Mouse (Mus musculus) monocyte, adult 2 months (primary cell): ENCODE measurements around the gene Cryaa.
"Not testable (repeated sequence)": the region's sequence is repeated elsewhere in the genome, so short reads cannot be mapped to it uniquely, and the experiment has no call there.

Experiments
- DNase-seq, 2 experiments: peaks; one replicate each; pipeline ENCODE4 v3.0.0; 2022; ENCODE audit warnings: low spot score in 2 of 2, low read depth in 1 of 2

Gene Cryaa

DNA sequence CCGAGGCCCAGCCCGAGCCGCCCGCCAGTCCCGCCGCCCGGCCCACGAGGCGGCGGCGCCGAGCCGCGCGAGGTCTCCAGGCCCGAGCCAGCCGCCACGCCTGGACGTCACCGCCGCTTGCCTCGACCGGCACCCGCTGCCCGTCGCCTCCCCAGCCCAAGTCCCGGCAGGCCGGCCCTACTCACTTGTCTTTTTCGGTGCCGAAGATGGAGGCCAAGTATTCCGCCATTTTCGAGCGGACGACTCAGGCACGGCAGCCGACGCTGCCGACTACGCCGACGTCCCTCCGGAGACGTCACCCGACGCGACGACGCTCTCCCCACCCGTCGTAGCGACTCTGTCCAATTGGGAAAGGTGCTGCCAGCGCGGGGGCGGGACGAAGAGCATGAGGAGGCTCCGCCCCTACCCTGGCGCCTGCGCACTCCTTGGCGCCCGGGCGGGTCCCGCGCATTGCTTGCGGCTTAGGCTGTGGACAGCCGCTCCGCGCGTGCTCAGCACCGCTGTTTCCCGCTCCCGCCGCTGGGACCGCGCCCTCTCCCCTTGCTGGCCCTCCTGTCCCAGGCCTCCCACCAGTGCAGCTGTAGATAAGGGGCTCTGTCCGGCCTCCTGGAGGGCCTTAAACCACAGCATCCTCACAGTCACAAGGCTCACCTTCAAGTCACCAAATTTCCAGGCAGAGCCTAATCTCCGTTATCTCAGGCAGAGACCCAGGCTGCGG lies 19.0 kb upstream of the Cryaa start, which contains the start of gene U2af1:
Gene U2af1 (minus strand): TSS at position 425 of the 718 bp plus-strand sequence.
- DNase-seq, result peak; percentile 94 to 96

DNA sequence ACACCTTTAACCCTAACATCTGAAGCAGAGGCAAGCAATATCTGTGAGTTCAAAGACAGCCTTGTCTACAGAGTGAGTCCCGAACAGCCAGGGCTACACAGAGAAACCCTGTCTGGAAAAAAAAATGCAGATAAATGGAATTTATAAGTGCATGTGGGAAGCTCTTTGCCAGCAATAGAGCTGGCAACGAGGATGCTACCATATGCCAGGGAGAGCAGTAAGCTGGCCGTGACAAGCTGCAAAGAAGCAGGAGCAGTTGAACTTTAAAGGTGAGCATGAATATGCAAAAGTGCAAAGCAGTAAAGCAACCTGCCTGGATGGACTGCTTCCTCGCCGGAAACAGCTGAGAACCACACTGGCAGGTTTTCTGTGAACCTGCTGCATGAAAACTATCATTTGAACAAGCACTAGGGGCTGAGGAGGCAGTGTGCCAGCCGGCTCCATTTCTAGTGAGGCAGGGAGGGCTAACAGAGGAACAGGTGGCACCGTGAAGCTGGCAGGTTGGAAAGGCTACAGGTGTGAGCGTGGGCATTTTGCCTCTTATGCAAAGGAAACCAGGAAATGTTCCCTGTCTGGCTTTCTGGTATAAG lies 16.9 kb upstream of the Cryaa start:
- no peak for DNase-seq

DNA sequence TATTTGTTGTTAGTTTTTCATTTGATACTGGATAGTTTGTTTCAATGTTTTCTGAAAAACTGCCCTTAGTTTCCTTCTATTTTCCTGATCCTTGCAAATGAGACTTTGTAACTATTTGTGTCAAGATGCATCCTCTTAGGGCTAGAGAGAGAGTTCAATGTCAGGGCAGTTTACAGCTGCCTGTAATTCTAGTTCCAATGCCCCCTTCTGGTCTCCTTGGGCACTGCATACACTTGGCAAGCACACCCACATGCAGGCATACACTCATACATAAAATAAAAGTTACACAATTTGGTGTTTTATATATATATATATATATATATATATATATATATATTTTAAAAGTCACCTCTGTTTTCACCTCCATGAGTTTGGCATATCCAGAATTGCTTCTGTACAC lies 14.8 kb upstream of the Cryaa start:
- no peak for DNase-seq

DNA sequence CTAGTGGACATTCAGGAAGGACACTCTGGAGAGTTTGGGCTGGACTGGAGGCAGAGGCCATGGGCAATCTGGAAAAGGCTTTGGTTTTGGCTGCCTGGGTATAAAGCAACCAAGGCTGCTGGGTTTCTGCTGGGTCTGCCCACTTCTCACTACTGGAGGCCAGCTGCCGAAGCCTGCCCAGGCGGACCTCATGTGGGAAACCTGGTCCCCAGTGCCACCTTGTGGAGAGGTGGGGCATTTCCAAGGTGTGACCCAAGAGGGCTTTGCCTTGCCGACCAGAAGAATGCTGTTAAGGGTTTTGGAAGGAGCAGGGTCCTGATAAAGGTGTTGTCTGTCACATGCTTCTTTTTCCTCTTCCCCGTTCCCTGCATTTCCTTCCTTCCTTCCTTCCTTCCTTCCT lies 12.8 kb upstream of the Cryaa start:
- DNase-seq, result peak; percentile 20 to 65

DNA sequence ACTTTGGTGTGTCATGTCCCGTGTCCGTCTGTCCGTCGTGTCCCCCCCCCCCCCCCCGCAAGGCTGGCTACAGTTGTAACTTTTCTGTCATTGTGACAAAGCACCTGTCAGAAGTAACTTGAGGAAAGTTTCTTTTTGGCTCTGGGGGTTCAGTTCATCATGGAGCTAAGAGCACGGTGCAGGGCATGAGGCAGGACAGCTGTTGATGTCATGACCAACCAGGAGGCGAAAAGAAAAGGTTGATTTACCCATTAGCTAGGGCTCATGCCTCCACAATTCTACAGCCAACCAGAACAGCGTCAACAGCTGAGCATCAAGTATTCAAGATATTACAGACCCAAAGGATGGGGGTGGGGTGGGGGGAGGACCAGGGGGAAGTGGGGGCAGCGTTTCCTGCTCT lies 9.3 kb upstream of the Cryaa start:
- DNase-seq, result no peak

DNA sequence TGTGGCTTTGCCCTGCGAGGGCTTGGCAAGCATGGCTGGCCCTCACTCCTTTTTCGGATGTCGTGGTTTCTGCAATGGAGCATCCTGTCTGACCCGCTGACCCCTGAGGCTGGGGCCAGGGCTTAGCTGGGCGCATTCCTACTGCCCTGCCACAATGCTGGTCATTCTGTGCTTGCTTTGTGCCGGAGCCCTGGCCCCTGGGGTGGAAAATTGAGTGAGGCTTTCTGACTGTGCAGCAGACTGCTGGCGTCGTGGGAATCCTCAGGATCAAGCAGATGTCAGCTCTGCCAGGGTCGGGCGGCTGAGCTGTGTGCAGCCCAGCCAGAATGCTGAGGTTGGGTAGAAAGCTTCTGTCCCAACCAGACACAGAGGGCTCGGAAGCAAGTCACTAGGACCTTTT lies 7.4 kb upstream of the Cryaa start:
- DNase-seq, result no peak

DNA sequence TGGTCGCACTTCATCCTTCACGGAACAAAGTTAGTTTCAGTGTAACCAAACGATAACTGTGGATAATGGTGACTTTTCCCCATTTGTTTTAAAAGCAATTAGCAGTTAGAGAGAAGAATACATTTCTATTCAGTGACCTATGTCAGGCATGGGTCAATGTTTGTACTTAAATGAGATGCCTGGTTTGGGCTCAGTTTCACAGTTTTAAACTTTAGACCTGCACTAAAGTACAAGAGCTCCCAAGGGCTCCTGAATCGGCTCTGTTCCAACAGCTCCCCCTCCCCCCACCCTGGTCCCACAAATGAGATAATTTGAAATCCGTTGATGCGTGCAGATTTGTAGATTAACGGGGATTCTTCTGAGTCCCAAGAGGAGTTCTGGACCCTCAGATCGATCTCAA lies 5.9 kb upstream of the Cryaa start:
- no peak for DNase-seq

DNA sequence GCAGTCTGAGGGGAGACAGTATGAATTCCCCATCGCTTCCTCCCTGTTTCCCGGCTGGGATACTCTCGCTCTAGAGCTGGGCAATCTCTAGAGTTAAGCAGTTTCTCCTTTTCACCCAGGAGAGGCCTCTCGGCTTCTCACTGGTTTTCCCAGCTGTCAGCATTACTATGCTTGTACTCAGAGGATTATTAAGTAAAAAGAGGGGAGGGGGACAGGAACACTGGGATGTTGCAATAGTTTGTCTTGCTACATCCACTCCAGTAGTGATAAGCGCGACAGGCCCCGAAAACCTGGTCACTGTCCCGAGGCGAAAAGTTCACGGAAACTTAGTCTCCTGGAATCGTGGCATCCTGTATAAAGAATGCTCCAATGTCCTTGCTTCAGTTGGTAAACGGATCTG lies 5.3 kb upstream of the Cryaa start:
- no peak for DNase-seq

DNA sequence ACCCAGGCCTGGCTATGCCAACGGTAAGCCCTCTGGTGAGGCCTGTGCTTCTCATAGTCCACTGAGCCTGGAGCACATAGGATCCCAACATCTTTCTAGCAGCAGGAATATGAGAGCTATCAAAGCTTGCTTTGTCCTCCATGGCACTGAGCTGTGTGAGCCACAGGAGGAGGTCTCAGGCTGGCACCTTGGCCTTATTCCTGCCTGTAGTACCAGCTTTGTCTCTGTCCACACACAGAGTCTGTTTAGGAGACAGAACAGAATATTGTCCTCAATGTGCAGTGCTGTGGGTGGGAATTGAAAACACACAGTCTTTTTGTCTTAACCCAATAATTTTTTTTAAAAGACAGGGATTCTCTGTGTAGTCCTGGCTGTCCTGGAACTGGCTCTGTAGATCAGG lies 3.2 kb upstream of the Cryaa start:
- DNase-seq, result no peak

DNA sequence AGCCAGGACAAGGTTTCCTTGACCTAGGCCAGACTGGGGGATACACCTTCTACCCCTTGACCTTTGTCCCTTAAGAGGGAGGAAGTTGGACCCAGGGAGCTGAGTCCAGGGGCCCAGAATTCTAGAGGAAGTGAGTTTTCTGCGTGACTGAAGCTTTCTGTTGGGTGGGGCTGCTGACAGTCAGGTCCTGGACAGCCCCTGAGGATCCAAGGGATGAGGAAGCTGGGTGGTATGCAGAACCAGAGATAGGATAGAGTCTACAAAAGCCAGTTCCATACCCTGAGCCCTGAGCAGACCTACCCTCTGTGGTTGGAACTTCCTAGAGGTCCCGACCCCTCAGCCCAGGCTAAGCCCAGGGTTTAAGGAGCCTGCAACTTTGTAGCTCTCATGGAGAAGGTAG lies 2.8 kb downstream of the Cryaa start:
- DNase-seq, result no peak

DNA sequence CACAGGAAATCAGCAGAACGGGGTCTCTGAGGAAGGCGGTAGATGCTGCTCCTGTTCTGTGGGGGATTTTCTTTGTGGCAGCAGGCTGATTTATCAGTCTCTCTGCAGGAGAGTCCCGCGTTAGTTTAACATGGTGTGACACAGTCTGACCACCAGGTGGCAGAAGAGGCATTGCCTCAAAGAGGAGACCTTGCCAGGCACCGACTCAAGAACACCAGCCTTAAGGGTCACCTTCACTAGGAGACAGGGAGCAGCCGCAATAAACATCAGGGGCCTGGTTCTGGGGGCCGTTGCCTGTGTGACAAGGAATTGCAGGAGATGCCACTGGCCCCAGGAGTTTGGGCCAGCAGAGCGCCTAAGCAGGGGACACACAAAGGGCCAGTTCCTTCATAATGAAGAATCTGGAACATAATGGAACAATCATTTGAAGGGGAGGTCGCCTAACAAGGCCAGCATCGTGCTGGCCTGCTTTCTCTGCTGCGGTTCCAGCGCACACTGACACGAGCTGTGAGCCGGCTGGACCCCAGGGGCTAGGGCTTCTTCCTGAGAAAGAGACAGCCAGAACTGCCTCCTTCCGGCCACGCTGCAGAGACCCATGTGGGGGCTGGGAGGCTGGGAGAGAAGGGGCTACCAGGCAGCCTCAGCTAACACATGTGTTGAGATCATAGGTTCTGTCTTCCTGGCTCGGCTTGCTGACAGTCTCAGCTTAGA lies 8.1 kb downstream of the Cryaa start:
- DNase-seq, result peak in 1 of 2 experiments; percentile 68

DNA sequence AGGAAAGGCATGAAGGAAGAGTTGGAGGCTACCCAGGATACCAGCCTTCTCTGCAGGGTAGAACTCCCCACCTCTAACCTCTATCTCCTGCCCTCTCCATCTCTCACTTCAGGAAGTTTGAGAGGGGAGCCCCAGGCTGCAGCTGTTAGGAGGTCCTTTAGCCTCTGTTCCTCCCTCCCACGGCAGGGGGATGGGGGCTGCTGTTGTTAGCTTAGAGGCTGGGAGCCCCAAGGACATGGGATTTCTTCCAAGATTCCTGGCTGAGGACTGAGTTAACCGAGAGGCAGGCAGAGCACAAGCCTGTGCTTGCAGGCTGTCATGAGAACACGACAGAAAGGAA lies 8.6 kb downstream of the Cryaa start:
- DNase-seq, result no peak

DNA sequence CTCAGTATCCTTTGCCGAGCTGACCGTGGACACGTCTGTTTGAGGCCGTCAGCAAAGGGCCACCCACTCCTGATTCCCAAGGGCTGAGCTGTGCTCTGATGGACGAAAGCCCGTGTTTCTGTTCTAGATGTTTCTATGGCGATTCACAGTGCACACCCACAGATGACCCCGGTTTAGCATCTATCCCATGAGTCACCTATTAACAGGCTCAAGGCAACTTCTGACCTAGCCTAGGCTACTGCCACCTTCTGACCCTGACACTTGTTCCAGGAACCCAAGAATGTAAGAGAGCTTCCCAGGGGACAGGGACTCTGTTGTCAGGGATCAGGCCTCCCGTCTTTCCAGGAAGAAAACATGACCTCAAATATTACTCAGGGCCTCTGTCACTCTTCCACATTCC lies 10.5 kb downstream of the Cryaa start:
- no peak for DNase-seq

DNA sequence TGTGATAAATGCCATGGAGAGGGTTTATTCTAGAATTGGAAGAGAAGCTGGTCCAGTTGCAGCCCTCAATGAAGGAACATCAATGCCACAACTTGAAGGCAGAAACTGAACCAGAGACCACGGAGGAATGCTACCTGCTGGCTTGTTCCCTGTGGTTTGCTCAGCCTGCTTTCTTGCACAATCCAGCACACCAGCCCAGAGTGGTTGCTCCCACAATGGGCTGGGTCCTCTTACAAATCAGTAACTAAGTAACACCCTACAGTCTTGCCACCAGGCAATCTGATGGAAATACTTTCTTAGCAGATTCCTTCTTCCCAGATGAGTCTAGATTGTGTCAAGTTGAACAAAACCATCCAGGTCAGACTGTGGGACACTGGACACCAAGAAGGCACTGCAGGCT lies 12.0 kb downstream of the Cryaa start:
- no peak for DNase-seq

DNA sequence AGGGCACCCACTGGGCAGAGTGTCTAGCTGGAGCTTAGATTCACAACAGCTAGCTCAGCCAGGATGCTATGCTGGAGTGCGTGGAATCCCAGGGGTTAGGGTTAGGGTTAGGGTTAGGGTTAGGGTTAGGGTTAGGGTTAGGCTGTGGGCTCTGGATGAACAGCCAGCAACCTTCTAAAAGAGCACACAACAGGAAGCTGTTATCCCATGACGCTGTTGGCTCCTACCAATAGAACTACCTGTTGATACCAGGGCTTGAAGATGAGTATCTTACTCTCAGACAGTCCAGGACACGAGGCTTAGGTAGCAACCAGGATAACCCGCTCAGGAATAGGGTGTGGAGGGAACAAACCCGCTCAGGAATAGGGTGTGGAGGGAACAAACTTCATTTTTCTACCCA lies 15.3 kb downstream of the Cryaa start:
- no peak for DNase-seq

DNA sequence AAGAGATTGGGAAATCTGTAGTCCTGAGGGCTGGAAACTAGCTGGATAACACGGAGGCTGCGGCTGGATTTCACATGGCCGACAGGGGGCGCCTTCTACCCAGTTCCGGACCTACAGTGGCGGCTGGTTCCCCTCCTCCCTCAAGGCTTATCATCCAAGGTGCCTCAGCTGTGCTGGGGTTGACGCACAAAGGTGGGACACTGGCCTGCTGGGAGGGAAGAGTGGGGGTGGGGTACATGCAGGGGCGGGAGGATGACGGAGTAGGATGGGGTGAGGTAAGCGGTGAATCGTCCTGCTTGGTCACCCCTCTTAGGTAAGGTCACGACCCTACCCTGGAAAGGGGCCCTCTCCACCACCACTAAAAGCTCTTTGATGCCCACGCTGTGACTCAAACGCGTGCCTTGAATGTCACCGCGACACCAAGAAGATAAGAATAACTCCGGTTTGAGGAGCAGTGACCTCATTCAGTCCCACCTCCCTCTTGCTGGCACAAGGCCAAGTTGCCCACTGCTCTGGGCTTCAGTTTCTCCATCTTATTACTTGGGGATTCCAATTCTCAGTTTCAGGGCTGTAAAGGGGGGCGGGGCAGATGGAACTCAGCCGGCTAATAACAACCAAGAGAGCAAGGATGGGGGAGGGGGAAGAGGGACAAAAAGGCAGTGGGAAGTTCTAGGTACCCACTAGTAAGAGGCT lies 15.9 kb downstream of the Cryaa start:
- DNase-seq, result peak; percentile 38 to 71

DNA sequence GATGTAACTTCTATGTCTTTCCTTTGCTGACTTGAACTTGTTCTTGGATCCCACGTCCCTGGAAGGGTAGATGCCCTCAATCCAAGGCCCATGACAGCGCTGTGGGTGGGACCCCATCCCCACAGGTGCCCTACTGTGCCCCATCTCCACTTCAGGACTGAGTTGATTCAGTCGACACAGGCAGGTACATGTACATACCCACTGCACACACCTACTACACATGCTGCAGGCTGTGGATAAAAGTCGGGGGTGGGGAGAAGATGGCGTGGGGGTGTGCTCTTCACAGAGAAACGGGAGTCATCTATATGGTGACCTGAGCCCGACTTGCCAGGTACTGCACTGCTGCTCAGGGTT lies 16.4 kb downstream of the Cryaa start:
- no peak for DNase-seq

DNA sequence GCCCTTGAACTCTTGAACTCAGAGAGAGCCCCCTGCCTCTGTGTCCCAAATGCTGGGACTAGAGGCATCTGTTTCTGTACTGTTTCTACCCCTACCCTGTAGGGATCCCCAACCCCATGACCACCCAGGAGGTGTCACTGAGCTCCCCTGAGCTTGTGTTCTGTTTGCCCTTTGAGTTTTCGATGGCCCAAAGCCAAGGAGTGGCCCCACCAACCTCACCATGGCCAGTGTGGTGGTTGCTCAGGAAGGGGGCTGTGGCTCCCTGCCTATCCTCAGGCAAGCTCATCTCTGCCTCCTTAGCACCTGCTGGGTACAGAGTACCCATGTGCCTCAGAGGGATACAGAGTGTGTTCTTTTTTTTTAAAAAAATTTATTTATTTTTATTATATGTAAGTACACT lies 17.3 kb downstream of the Cryaa start:
- no peak for DNase-seq

DNA sequence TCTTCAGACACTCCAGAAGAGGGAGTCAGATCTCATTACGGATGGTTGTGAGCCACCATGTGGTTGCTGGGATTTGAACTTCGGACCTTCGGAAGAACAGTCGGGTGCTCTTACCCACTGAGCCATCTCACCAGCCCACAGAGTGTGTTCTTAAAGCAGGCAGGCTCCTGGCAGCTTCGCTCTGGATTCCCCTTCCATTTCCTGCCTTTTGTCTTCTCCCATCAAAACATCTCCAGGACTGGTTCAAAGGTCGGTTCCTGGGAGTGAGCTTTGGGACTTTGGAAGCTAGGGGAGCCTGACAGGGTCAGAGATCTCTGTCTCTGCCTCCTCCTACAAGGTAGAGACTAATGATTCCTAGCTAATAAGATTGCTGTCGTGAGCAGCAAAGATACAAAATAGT lies 17.7 kb downstream of the Cryaa start:
- not testable (repeated sequence) for DNase-seq

DNA sequence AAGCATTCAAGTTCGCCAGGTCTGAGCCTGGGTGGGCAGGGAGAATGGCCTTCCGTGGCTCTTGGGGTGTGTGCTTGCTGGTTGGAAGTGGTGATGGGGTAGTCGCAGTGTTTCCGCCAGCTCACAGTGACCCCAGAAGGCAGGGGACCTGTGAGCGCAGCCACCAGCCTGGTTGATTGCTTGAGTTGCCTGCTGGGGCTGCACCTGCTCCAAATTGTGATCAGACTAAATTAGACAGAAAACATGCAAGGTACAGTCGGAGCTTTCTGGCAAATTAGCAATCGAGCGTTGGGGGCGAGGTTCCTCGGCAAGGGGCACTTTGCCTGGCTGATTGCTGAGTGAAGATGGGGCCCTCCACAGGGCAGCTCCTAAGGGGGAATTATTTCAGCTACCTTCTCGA lies 20.7 kb downstream of the Cryaa start:
- no peak for DNase-seq

DNA sequence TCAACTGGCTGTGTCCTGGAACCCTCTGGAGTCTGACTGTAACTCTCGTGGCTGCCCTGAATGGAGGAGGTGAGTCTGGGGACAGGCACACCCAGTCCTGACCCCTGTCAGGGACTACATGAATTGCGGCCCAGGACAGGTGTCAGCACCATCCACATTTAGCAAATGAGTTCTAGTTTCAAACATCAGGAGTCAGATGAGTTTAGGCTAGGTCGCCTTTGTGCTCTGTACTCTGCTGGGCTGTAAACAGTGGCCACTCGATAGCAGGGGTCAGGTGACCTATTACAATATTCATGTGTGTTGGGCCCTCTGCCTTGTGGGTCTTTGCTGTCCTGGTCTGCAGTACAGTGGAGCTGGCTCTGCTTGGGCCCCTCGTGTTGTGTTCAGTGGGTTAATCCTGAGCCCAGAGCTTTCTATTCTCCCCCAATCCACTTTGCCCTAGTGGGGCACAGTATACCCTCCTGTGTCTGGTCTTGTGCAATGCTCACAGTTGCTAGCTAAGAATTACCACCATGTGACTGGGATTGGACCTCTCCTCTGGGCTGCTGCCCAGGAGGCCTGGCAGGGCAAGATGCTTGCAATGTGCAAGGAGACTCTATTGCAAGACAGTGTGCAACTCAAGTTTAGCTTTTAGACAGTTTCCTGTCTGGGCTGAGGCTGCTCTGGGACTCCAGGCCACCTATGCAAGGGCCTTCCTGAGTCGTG lies 25.8 kb downstream of the Cryaa start:
- DNase-seq, result no peak
